Mouse (Mus musculus) c-Kit-positive CD71-negative TER-119-negative erythroid progenitor cells, embryonic 14.5 days (primary cell): Measurements from ENCODE around the gene 1700037C18Rik.
A peak's percentile ranks its signal among the peaks of the same experiment; 100 is the strongest.

Experiments
- DNase-seq: peaks from one replicate; pipeline ENCODE4 v3.0.0-alpha.2; 2013; ENCODE audit warnings: low read depth

Gene 1700037C18Rik

GRCm38 (mm10) chr16:3908537-3909111, at the start of gene 1700037C18Rik, which contains the start of gene Cluap1:
Gene 1700037C18Rik (minus strand): TSS chr16:3908689.
Gene Cluap1 (plus strand): TSS chr16:3908801.
- peak; percentile 92 for DNase-seq

- DNase-seq, result no peak
These were observed 47.9 kb upstream of the 1700037C18Rik start for GRCm38 (mm10) chr16:3956369-3956768.

- no peak for DNase-seq
These were observed 42.7 kb upstream of the 1700037C18Rik start for GRCm38 (mm10) chr16:3951141-3951540.

- no peak for DNase-seq
These were observed 26.2 kb upstream of the 1700037C18Rik start for GRCm38 (mm10) chr16:3934701-3935100.

GRCm38 (mm10) chr16:3934091-3934490, 25.6 kb upstream of the 1700037C18Rik start:
- no peak for DNase-seq

- DNase-seq, result no peak
These were observed 25.0 kb upstream of the 1700037C18Rik start for GRCm38 (mm10) chr16:3933536-3933935.

GRCm38 (mm10) chr16:3929151-3929550, 20.7 kb upstream of the 1700037C18Rik start:
- DNase-seq, result no peak

- no peak for DNase-seq
These were observed 20.1 kb upstream of the 1700037C18Rik start for GRCm38 (mm10) chr16:3928582-3928981.

- DNase-seq, result no peak
These were observed 15.5 kb upstream of the 1700037C18Rik start for GRCm38 (mm10) chr16:3923966-3924365.

- no peak for DNase-seq
These were observed 15.0 kb upstream of the 1700037C18Rik start for GRCm38 (mm10) chr16:3923515-3923914.

- no peak for DNase-seq
These were observed 12.3 kb upstream of the 1700037C18Rik start for GRCm38 (mm10) chr16:3920756-3921155.

- no peak for DNase-seq
These were observed 629 bp upstream of the 1700037C18Rik start for GRCm38 (mm10) chr16:3909118-3909517.

- DNase-seq, result no peak
These were observed 1.0 kb downstream of the 1700037C18Rik start for GRCm38 (mm10) chr16:3907471-3907870.

GRCm38 (mm10) chr16:3896553-3896952, 11.9 kb downstream of the 1700037C18Rik start:
- DNase-seq, result no peak

- no peak for DNase-seq
These were observed 12.4 kb downstream of the 1700037C18Rik start for GRCm38 (mm10) chr16:3896046-3896445.

- peak; percentile 57 for DNase-seq
These were observed 13.2 kb downstream of the 1700037C18Rik start for GRCm38 (mm10) chr16:3895173-3895792.

- no peak for DNase-seq
These were observed 14.8 kb downstream of the 1700037C18Rik start for GRCm38 (mm10) chr16:3893739-3894138.

GRCm38 (mm10) chr16:3891621-3892295, 16.7 kb downstream of the 1700037C18Rik start:
- no peak for DNase-seq

GRCm38 (mm10) chr16:3885065-3885670, 23.3 kb downstream of the 1700037C18Rik start:
- no peak for DNase-seq

- DNase-seq, result peak; percentile 91
These were observed 24.1 kb downstream of the 1700037C18Rik start, which contains the start of the genes Zfp597 and Gm20695 for GRCm38 (mm10) chr16:3884201-3885064. Gene Zfp597 (minus strand): TSS chr16:3884561. Gene Gm20695 (plus strand): TSS chr16:3884648.

GRCm38 (mm10) chr16:3876346-3876745, 32.1 kb downstream of the 1700037C18Rik start:
- no peak for DNase-seq
